Mouse (Mus musculus): ENCODE results near the gene Trmt1. TPM values are rescaled to one million over a fixed set of nuclear protein-coding genes. Genes with fewer than 3 reads are reported as not detected.

Trmt1 gene
- polyA plus RNA-seq (2015; fragmentation: Nextera tagmentation; extraction: Ambion mirVana) = 29.5 and 32.3 TPM in 2 replicates

DNA sequence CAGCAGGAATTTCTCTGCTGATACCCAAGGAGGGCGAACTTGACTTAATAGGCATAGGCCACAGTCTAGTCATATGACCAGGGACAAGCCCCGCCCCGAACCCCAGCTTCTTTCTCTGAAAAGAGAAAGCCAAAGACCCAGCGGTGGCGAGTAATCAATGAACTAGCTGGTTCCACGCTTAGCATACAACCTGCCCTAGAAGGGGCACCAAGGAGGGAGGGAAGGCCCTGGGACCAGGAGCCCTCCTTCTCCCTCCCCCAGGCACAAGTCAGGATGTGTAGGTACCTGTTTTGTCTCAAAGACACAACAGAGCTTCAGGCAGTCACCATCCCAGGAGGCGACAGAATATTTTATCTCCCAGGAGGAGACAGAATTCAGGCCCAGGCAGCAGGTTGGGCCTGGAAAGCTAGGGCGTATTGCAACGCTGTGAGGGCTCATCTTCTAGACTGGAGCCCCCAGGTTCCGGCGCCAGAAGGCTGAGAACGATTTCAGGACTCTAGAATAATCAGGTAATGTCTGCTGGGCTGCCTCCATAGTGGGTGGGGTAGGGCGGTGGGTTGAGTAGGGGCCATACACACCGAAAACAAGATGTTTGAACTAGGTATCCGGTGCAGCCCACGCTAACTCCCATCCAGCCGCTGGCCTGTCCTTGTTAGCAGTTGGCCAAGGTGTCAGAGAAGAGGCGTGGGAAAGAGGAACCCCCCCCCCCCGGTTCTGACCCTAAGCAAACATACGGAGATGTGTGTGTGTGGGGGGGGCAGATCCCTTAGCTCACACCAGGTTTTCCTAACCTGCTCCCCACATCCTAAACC, at the start of gene Trmt1:
Gene Trmt1, plus strand, starts transcription at position 117 of the 812 bp plus-strand sequence.

DNA sequence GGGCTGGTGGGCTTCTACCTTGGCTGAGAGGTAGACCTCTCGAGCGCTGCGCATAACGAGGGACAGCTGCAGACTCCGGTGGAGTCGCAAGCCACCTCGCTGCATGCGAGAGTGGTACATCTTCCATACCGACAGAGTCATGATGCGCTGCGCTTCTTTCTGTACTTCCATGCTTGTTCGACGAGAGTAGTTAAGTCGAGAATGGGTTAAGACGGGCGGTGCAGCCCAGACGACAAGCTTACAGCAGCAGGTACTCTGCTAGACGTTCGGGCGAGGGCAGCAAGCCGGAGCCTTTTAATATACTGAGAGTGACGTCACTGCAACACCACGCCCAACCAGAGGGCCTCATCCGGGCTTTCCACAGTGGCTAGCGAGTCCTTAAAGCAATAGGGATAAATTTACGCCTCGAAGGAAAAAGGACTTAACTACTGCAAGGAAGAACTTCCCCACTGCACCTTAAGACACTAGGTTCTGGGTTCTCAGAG, 23.5 kb upstream of the Trmt1 start, which contains the start of gene Ier2:
Gene Ier2, minus strand, starts transcription at position 272 of the 485 bp plus-strand sequence.

DNA sequence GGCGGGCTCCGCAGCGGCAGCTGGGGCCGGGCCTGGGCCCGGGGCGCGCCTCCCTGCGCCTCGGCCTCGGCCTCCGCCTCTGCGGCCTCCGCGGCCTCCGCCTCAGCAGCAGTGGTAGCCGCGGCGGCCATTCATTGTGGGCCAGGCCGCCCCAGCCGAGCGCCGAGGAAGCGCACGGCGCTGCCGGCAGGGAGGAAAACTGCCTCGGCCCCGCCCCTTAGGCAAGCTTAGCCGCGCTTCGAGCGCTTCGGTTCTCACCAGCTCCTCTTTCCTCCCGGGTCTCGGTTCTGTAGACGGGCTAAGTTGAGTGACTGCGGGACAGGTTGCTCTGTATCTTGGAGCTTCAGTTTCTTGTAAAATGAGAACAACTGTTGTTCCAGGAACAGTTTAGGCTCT, 1.6 kb downstream of the Trmt1 start, which contains the start of gene Nacc1:
Gene Nacc1, minus strand, starts transcription at position 158 of the 396 bp plus-strand sequence.

DNA sequence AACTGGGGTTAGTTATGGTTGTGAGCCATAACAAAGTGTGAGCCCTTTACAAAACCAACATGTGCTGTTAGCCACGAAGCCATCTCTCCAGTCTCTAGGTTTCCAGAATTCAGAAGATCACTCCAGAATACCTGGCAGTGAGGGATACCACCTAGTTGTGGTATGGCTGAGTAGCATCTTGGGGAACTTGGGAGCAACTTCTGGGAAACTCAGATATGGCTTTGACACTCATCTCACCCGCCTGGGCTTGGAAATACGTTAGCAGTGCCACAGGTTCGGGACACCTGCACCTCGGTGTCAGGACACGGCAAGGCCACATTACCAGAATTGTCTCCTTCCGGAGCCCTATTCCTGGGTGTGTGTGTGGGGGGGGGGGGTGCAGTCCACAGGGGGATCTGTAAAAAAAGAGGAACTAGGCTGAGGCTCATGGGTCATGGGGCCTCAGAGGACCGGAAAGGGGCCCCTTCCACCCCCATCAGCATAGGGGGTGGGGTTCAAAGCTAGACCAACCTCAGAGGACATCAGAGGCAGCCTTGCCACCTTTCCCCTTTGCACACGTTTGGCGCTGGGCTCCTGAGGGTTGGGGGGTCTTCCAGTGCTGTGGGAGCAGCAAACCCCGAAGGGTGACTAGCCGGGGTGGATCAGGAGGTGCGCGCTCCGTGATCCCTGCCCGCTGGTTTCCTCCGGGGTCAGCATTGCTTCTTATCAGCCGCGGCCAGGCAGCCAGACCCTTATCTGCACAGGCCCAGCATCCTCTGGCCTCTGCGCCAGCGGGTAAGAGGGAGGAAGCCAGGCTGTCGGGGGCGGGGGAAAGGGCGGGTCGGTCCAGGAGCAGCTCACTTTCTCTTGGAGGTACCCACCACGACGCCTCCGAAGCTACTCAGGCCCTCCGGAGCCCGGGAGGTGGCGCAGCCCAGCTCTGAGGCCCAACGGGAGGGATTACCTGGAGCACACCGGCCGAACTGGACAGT, 15.1 kb downstream of the Trmt1 start, which contains the start of gene Lyl1:
Gene Lyl1, plus strand, starts transcription at position 517 of the 971 bp plus-strand sequence.

GRCm38 (mm10) chr8:84722850-84723570, 36.9 kb downstream of the Trmt1 start, which contains the start of gene G430095P16Rik:
Gene G430095P16Rik (plus strand): TSS chr8:84723007.

Other genes with a start within 250 kb of the Trmt1 start
- 47.9 and 53.9 TPM in 2 replicates for gene Ier2, start 23.5 kb upstream of the Trmt1 start, polyA plus RNA-seq (2015; fragmentation: Nextera tagmentation; extraction: Ambion mirVana)
- 9.3 and 10.3 TPM in 2 replicates for gene Nacc1, start 1.6 kb downstream of the Trmt1 start, polyA plus RNA-seq (2015; fragmentation: Nextera tagmentation; extraction: Ambion mirVana)
- 4.1 and 5.5 TPM in 2 replicates for gene Lyl1, start 15.2 kb downstream of the Trmt1 start, polyA plus RNA-seq (2015; fragmentation: Nextera tagmentation; extraction: Ambion mirVana)
- 2.8 and 3.3 TPM in 2 replicates for gene G430095P16Rik, start 36.7 kb downstream of the Trmt1 start, polyA plus RNA-seq (2015; fragmentation: Nextera tagmentation; extraction: Ambion mirVana)
- 33.7 and 35.4 TPM in 2 replicates for gene Nfix, start 114.0 kb downstream of the Trmt1 start, polyA plus RNA-seq (2015; fragmentation: Nextera tagmentation; extraction: Ambion mirVana)
- gene Dand5, start 136.5 kb downstream of the Trmt1 start, polyA plus RNA-seq (2015; fragmentation: Nextera tagmentation; extraction: Ambion mirVana) = 1.9 and 3.5 TPM in 2 replicates
- 28.0 and 29.7 TPM in 2 replicates for gene Gadd45gip1, start 145.2 kb downstream of the Trmt1 start, polyA plus RNA-seq (2015; fragmentation: Nextera tagmentation; extraction: Ambion mirVana)
- gene Rad23a, start 154.4 kb downstream of the Trmt1 start, polyA plus RNA-seq (2015; fragmentation: Nextera tagmentation; extraction: Ambion mirVana) = 83.9 and 85.7 TPM in 2 replicates
- gene Calr, start 160.6 kb downstream of the Trmt1 start, polyA plus RNA-seq (2015; fragmentation: Nextera tagmentation; extraction: Ambion mirVana) = 351 and 422 TPM in 2 replicates
- 41.1 and 45.6 TPM in 2 replicates for gene Farsa, start 170.7 kb downstream of the Trmt1 start, polyA plus RNA-seq (2015; fragmentation: Nextera tagmentation; extraction: Ambion mirVana)
- gene Syce2, start 185.8 kb downstream of the Trmt1 start, polyA plus RNA-seq (2015; fragmentation: Nextera tagmentation; extraction: Ambion mirVana) = 15.2 and 20.5 TPM in 2 replicates
- 14.2 and 14.6 TPM in 2 replicates for gene Gcdh, start 207.6 kb downstream of the Trmt1 start, polyA plus RNA-seq (2015; fragmentation: Nextera tagmentation; extraction: Ambion mirVana)
- gene Klf1, start 215.6 kb downstream of the Trmt1 start, polyA plus RNA-seq (2015; fragmentation: Nextera tagmentation; extraction: Ambion mirVana) = 0.18 and 0.27 TPM in 2 replicates
- gene Dnase2a, start 222.3 kb downstream of the Trmt1 start, polyA plus RNA-seq (2015; fragmentation: Nextera tagmentation; extraction: Ambion mirVana) = 12.4 and 16.0 TPM in 2 replicates